ENCODE assay signal across 17 mouse cellular contexts in the genomic region with DNA sequence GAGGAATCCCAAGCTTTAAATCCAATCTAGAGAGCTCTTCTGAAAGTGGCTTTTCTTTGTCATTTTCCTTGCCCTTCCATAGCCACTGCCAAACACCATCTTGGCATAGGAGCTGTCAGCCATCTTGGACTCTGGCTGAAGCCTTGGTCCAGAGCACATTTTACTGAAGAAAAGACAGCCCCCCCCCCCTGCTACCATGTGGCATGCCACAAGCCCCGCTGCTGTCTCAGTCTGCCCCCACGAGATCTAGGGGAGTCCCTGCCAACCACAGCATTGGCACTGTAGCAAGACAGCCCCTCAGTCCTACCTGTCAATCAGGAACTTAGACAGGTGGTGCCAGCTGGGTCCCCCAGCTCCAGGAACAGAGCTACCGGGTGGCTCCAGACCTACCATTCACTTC.
"Had no signal": no experiment of that assay in that cellular context is flagged by ENCODE, and none has a peak within 500 bp of the region (broad histone marks: within the 10 kb centered on the region; RNA-seq: fewer than 3 reads in every experiment).

No protein-coding gene starts in this region.

- H3K4me3 ChIP-seq: kidney, embryonic 15.5 days; layer of hippocampus, adult 2 months; liver, embryonic 13.5 days; midbrain, embryonic 12.5 days; myocyte; neural tube, embryonic 13.5 days had no signal

- H3K27me3 ChIP-seq: kidney, embryonic 15.5 days; liver, embryonic 13.5 days; neural tube, embryonic 13.5 days had no signal

- H3K4me2 ChIP-seq: kidney, embryonic 15.5 days; liver, embryonic 13.5 days; midbrain, embryonic 12.5 days; neural tube, embryonic 13.5 days had no signal

- H3K27ac ChIP-seq: kidney, embryonic 15.5 days; layer of hippocampus, adult 2 months; liver, embryonic 13.5 days; macrophage; midbrain, embryonic 12.5 days; neural tube, embryonic 13.5 days had no signal

- ATAC-seq: midbrain, embryonic 16.5 days had no signal

- H3K36me3 ChIP-seq: liver, embryonic 13.5 days; midbrain, embryonic 12.5 days; neural tube, embryonic 13.5 days had no signal

- H3K9me3 ChIP-seq: kidney, embryonic 15.5 days; liver, embryonic 13.5 days; midbrain, embryonic 12.5 days; neural tube, embryonic 13.5 days had no signal

- DNase-seq: kidney, adult 18-20 months; kidney, postnatal 25 days; layer of hippocampus, adult 9-11 months; liver, embryonic 13.5 days; lung, adult 2 months; lung, postnatal 14 days; retina, postnatal 1 day; right cerebral cortex, postnatal 25 days; thymus, adult 18-20 months; thymus, postnatal 36 days had no signal

- H3K9ac ChIP-seq: kidney, embryonic 15.5 days; liver, embryonic 13.5 days; midbrain, embryonic 12.5 days; neural tube, embryonic 13.5 days had no signal
